Mouse (Mus musculus) MEL (cell line): ENCODE measurements around the gene Gm20388. TPM values are rescaled to one million over a fixed set of nuclear protein-coding genes. Genes with fewer than 3 reads are reported as not detected.

Source experiments
- DNase-seq: peaks from one replicate; pipeline ENCODE4 v3.0.0; 2011; ENCODE audit warnings: low read depth, low spot score
- H3K27ac ChIP-seq: 2 replicates; pipeline ENCODE4 v1.5.1; 2012; ENCODE audit warnings: low read depth, mild to moderate bottlenecking, control low read depth, low read length, moderate library complexity; ENCODE audit not compliant: control insufficient read depth
- H3K27me3 ChIP-seq, 2 experiments: fragments of 150-350 bp in 1 of 2; sonication (generic) in 1 of 2; 2 replicates each; pipeline ENCODE4 v1.6.1; 2012; ENCODE audit warnings: low read length in 2 of 2, mild to moderate bottlenecking in 2 of 2, improper control_type of control experiment in 1 of 2, moderate library complexity in 1 of 2; ENCODE audit not compliant: insufficient read depth in 2 of 2, control insufficient read depth in 1 of 2
- H3K36me3 ChIP-seq, 2 experiments: 2 replicates each; pipeline ENCODE4 v1.6.1; 2012 to 2014; ENCODE audit warnings: low read length in 2 of 2, improper control_type of control experiment in 1 of 2, inconsistent platforms in 1 of 2, mild to moderate bottlenecking in 1 of 2; ENCODE audit not compliant: insufficient read depth in 2 of 2, control insufficient read depth in 1 of 2
- H3K4me1 ChIP-seq, 2 experiments: fragments of 150-350 bp in 1 of 2; sonication (generic) in 1 of 2; 2 replicates each; pipeline ENCODE4 v1.6.1; 2012; ENCODE audit warnings: low read length in 2 of 2, improper control_type of control experiment in 1 of 2, mild to moderate bottlenecking in 1 of 2; ENCODE audit not compliant: insufficient read depth in 2 of 2, control insufficient read depth in 1 of 2
- H3K4me3 ChIP-seq, 2 experiments: fragments of 150-350 bp in 1 of 2; sonication (generic) in 1 of 2; 2 replicates each; pipeline ENCODE4 v1.5.1; 2012; ENCODE audit warnings: low read depth in 2 of 2, low read length in 2 of 2, mild to moderate bottlenecking in 2 of 2, moderate library complexity in 2 of 2, control low read depth in 1 of 2, improper control_type of control experiment in 1 of 2; ENCODE audit not compliant: control insufficient read depth in 1 of 2, insufficient read depth in 1 of 2
- H3K79me2 ChIP-seq: 2 replicates; pipeline ENCODE4 v1.6.1; 2012; ENCODE audit warnings: mild to moderate bottlenecking, low read length, moderate library complexity; ENCODE audit not compliant: control insufficient read depth, poor library complexity, insufficient read depth
- H3K9ac ChIP-seq: 2 replicates; pipeline ENCODE4 v1.6.1; 2012; ENCODE audit warnings: low read depth, mild to moderate bottlenecking, control low read depth, low read length, moderate library complexity; ENCODE audit not compliant: control insufficient read depth, poor library complexity, severe bottlenecking
- H3K9me3 ChIP-seq: fragments of 150-350 bp; sonication (generic); replicated peaks from 2 replicates; pipeline ENCODE4 v1.6.1; 2012; ENCODE audit warnings: mild to moderate bottlenecking, low read length, improper control_type of control experiment, moderate library complexity; ENCODE audit not compliant: insufficient read depth
- BHLHE40 ChIP-seq: IDR thresholded peaks from 2 replicates; pipeline ENCODE4 v1.6.1; 2012; ENCODE audit warnings: low read depth, mild to moderate bottlenecking, inconsistent platforms, low read length, improper control_type of control experiment, borderline replicate concordance
- CHD2 ChIP-seq: IDR thresholded peaks from 2 replicates; pipeline ENCODE4 v1.6.1; 2011; ENCODE audit warnings: low read length, improper control_type of control experiment
- CTCF ChIP-seq, 3 experiments: IDR thresholded peaks in 2 of 3; conservative IDR thresholded peaks in 1 of 3; 2 replicates each; pipeline ENCODE4 v1.5.1; 2011 to 2012; ENCODE audit warnings: low read length in 3 of 3, low read depth in 2 of 3, mild to moderate bottlenecking in 2 of 3, improper control_type of control experiment in 1 of 3, inconsistent platforms in 1 of 3, mixed read lengths in 1 of 3, moderate library complexity in 1 of 3; ENCODE audit not compliant: control insufficient read depth in 1 of 3, insufficient read depth in 1 of 3, poor library complexity in 1 of 3, severe bottlenecking in 1 of 3
- E2F4 ChIP-seq: IDR thresholded peaks from 2 replicates; pipeline ENCODE4 v1.6.1; 2011; ENCODE audit warnings: low read depth, low read length, improper control_type of control experiment, borderline replicate concordance
- EP300 ChIP-seq, 2 experiments: IDR thresholded peaks; 2 replicates each; pipeline ENCODE4 v1.6.1; 2011; ENCODE audit warnings: improper control_type of control experiment in 2 of 2, low read length in 2 of 2, low read depth in 1 of 2, mild to moderate bottlenecking in 1 of 2
- ETS1 ChIP-seq: IDR thresholded peaks from 2 replicates; pipeline ENCODE4 v1.6.1; 2012; ENCODE audit warnings: low read depth, mild to moderate bottlenecking, inconsistent platforms, low read length, improper control_type of control experiment, moderate library complexity
- GABPA ChIP-seq: IDR thresholded peaks from 2 replicates; pipeline ENCODE4 v1.6.1; 2012; ENCODE audit warnings: low read depth, mild to moderate bottlenecking, inconsistent platforms, low read length, improper control_type of control experiment, moderate library complexity
- KAT2A ChIP-seq: conservative IDR thresholded peaks from 2 replicates; pipeline ENCODE4 v1.6.1; 2012; ENCODE audit warnings: low read depth, low read length, improper control_type of control experiment, inconsistent platforms
- MAX ChIP-seq: IDR thresholded peaks from 2 replicates; pipeline ENCODE4 v1.6.1; 2011; ENCODE audit warnings: low read length, improper control_type of control experiment
- MAZ ChIP-seq: IDR thresholded peaks from 2 replicates; pipeline ENCODE4 v1.6.1; 2012; ENCODE audit warnings: low read depth, mild to moderate bottlenecking, inconsistent platforms, low read length, improper control_type of control experiment
- MEF2A ChIP-seq: IDR thresholded peaks from 2 replicates; pipeline ENCODE4 v1.6.1; 2014; ENCODE audit warnings: low read depth, mild to moderate bottlenecking, inconsistent platforms, low read length, improper control_type of control experiment; ENCODE audit not compliant: poor library complexity, insufficient replicate concordance, severe bottlenecking; ENCODE audit errors: extremely low read depth
- MXI1 ChIP-seq: IDR thresholded peaks from 2 replicates; pipeline ENCODE4 v1.6.1; 2011; ENCODE audit warnings: mild to moderate bottlenecking, low read depth, low read length, improper control_type of control experiment
- MYC ChIP-seq: IDR thresholded peaks from 2 replicates; pipeline ENCODE4 v1.6.1; 2011; ENCODE audit warnings: low read depth, mild to moderate bottlenecking, low read length, improper control_type of control experiment, moderate library complexity
- NELFE ChIP-seq: IDR thresholded peaks from 2 replicates; pipeline ENCODE4 v1.6.1; 2011; ENCODE audit warnings: low read depth, low read length, improper control_type of control experiment
- POLR2A ChIP-seq, 2 experiments: IDR thresholded peaks; 2 replicates each; pipeline ENCODE4 v1.6.1; 2011 to 2012; ENCODE audit warnings: low read length in 2 of 2, mild to moderate bottlenecking in 2 of 2, control low read depth in 1 of 2, improper control_type of control experiment in 1 of 2, low read depth in 1 of 2, moderate library complexity in 1 of 2; ENCODE audit not compliant: control insufficient read depth in 1 of 2, insufficient read depth in 1 of 2, poor library complexity in 1 of 2
- POLR2AphosphoS2 ChIP-seq: IDR thresholded peaks from 2 replicates; pipeline ENCODE4 v1.6.1; 2011; ENCODE audit warnings: low read length, improper control_type of control experiment
- SIN3A ChIP-seq: IDR thresholded peaks from 2 replicates; pipeline ENCODE4 v1.6.1; 2012; ENCODE audit warnings: low read length, improper control_type of control experiment, inconsistent platforms
- TBP ChIP-seq: IDR thresholded peaks from 2 replicates; pipeline ENCODE4 v1.8.0; 2011; ENCODE audit warnings: low read depth, low read length, improper control_type of control experiment
- USF1 ChIP-seq: IDR thresholded peaks from 2 replicates; pipeline ENCODE4 v1.6.1; 2014; ENCODE audit warnings: low read depth, mild to moderate bottlenecking, inconsistent platforms, low read length, improper control_type of control experiment, moderate library complexity
- USF2 ChIP-seq, 2 experiments: IDR thresholded peaks; 2 replicates each; pipeline ENCODE4 v1.6.1; 2011 to 2012; ENCODE audit warnings: improper control_type of control experiment in 2 of 2, low read length in 2 of 2, borderline replicate concordance in 1 of 2, inconsistent platforms in 1 of 2, low read depth in 1 of 2, mild to moderate bottlenecking in 1 of 2; ENCODE audit not compliant: insufficient read depth in 1 of 2
- ZKSCAN1 ChIP-seq: IDR thresholded peaks from 2 replicates; pipeline ENCODE4 v1.6.1; 2012; ENCODE audit warnings: low read depth, mild to moderate bottlenecking, inconsistent platforms, low read length, improper control_type of control experiment, moderate library complexity
- ZMIZ1 ChIP-seq: IDR thresholded peaks from 2 replicates; pipeline ENCODE4 v1.6.1; 2012; ENCODE audit warnings: low read depth, mild to moderate bottlenecking, inconsistent platforms, low read length, improper control_type of control experiment, moderate library complexity
- ZNF384 ChIP-seq: IDR thresholded peaks from 2 replicates; pipeline ENCODE4 v1.6.1; 2012; ENCODE audit warnings: low read depth, mild to moderate bottlenecking, inconsistent platforms, low read length, improper control_type of control experiment
- polyA plus RNA-seq, 2 experiments: library from polyadenylated mRNA; stranded (reverse) in 1 of 2; unstranded in 1 of 2; fragments of >175 nt in 1 of 2; fragments of >200 nt in 1 of 2; gene quantifications; 2 replicates each; pipeline versions ENCODE4 v1.2.1 to v1.2.4; 2012; ENCODE audit warnings: low replicate concordance in 2 of 2, low read depth in 1 of 2; ENCODE audit not compliant: insufficient read length in 2 of 2, insufficient read depth in 1 of 2, missing spikeins in 1 of 2
- total RNA-seq: library from RNA; depleted of rRNA; stranded (reverse); fragments of 300-350 nt; gene quantifications from 2 replicates; pipeline ENCODE4 v1.2.3, GENCODE M21; 2012

Gene Gm20388
- total and polyA plus RNA-seq, 3 experiments, result 11.1 to 17.8 TPM; not detected in 1

DNA sequence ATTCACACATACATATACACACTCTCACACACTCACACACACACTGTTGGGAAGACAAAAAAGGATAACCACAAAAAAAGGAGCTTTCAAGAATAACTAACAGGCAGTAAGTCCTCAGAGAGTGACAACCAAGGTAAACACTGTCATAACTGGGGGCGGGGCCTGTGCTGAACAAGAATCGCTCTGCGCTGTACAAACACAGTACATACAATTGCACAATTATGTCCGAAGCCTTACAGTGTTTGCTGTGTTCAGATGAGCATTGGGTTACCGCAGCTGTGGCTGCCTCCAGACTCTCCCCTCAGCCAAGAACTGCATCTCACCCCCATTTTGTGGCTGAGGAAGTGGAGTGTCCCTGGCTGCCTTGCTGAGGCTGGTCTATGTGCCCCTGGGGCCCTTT lies 1510.4 kb downstream of the Gm20388 start:
- Histone ChIP-seq H3K27ac (no peak overlapping the region), H3K4me3 (no peak overlapping the region), H3K9ac (no peak overlapping the region), H3K27me3 (no peaks in the 10 kb centered on the region), H3K36me3 (no peaks in the 10 kb centered on the region), H3K9me3 (no peaks in the 10 kb centered on the region), H3K79me2 (no peaks in the 10 kb centered on the region), H3K4me1 (no peaks in the 10 kb centered on the region)
- DNase-seq, result no peak
- TF ChIP-seq USF2 (IDR thresholded peaks at IDR 0.05; ENCODE audit: borderline replicate concordance in 1 of 2, insufficient read depth in 1 of 2, low read depth in 1 of 2, low read length in 2 of 2), result no peak
- no peak for TF ChIP-seq MAX
- no peak for TF ChIP-seq E2F4
- TF ChIP-seq CHD2, result no peak
- no peak for TF ChIP-seq ZNF384
- TF ChIP-seq EP300 (IDR thresholded peaks at IDR 0.05; ENCODE audit: low read depth in 1 of 2, low read length in 2 of 2), result no peak
- no peak for TF ChIP-seq MYC
- no peak for TF ChIP-seq SIN3A

DNA sequence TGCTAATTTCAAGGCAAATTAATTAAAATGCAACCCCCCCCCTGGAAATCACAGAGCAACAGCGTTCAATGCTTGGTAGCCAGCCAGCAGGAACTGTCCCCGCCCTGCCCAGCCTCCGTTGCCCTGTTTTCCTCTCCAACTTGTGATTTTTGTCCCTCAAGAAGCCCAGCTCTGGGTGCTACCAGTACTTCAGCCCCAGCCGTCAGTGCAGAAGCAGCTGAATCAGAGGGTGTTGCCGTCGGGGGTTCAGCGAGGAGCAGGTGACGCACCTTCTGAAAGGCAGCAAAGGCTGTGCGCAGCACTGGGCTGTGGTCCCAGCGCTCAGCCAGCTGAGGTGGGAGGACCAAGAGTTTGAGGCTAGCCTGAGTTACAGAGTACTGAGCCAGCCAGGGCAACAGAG lies 1513.4 kb downstream of the Gm20388 start:
- Histone ChIP-seq H3K27ac (no peak overlapping the region), H3K27me3 (no peaks in the 10 kb centered on the region), H3K4me3 (no peak overlapping the region), H3K9ac (no peak overlapping the region), H3K9me3 (no peaks in the 10 kb centered on the region), H3K4me1 (no peaks in the 10 kb centered on the region), H3K36me3 (no peaks in the 10 kb centered on the region), H3K79me2 (no peaks in the 10 kb centered on the region)
- TF ChIP-seq TBP (no peak), ETS1 (no peak), GABPA (no peak), USF2 (IDR thresholded peaks at IDR 0.05; ENCODE audit: borderline replicate concordance in 1 of 2, insufficient read depth in 1 of 2, low read depth in 1 of 2, low read length in 2 of 2) (no peak), ZMIZ1 (no peak), MAZ (no peak), SIN3A (no peak), KAT2A (no peak), USF1 (no peak), POLR2AphosphoS2 (no peak), MXI1 (no peak), EP300 (IDR thresholded peaks at IDR 0.05; ENCODE audit: low read depth in 1 of 2, low read length in 2 of 2) (no peak), CTCF (IDR thresholded peaks at IDR 0.05 in 2 of 3, conservative IDR thresholded peaks at IDR 0.05 in 1 of 3; ENCODE audit: control insufficient read depth in 1 of 3, insufficient read depth in 1 of 3, low read depth in 2 of 3, low read length in 3 of 3, poor library complexity in 1 of 3, severe bottlenecking in 1 of 3) (no peak), POLR2A (IDR thresholded peaks at IDR 0.05; ENCODE audit: control insufficient read depth in 1 of 2, insufficient read depth in 1 of 2, low read depth in 1 of 2, low read length in 2 of 2, poor library complexity in 1 of 2) (no peak), ZKSCAN1 (no peak), BHLHE40 (no peak), NELFE (no peak), CHD2 (no peak), MEF2A (no peak), E2F4 (no peak)
- no peak for DNase-seq
